ENCODE assay signal across 19 mouse cellular contexts in the genomic region with DNA sequence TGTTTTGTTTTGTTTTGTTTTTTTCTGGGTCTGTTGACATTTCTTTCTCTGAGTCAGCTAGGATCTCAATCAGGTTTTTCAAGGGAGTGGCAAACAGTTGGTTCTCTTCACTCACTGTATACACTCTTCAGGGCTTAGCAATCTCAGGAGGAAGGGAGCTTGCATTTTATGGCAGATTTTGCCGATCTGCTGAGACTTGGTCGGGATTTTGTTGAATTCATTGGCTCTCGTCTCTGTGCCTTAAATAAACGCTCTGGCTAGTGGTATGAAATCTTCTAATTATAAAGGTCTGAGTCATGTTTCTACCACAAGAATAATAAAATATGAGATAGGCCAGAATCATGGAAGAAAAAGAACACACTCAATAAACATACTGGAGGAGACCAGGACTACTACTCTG. TPM values are rescaled to one million over a fixed set of nuclear protein-coding genes. Genes with fewer than 3 reads are reported as not detected.
DNase-seq lines count a peak whose midpoint lies in the region; ATAC-seq and TF ChIP-seq lines count a peak whose summit lies in the region.
"Had no signal": no experiment of that assay in that cellular context is flagged by ENCODE, and none has a peak within 500 bp of the region (broad histone marks: within the 10 kb centered on the region; RNA-seq: fewer than 3 reads in every experiment).

No protein-coding gene starts in this region.

- 31% methylated on average over 4 of the region's 4 CpGs for WGBS in heart, adult 2 months
- WGBS in forebrain, embryonic 11.5 days, result 89% methylated on average over 4 of the region's 4 CpGs

- H3K4me2 ChIP-seq in forebrain, embryonic 11.5 days (ENCODE audit: low read depth, low read length, severe bottlenecking), result no peak overlapping the region
- H3K4me2 ChIP-seq: embryonic facial prominence, embryonic 13.5 days; hindbrain, embryonic 13.5 days had no signal

- peak overlapping the region; percentile 20; the same call in 1 of the 2 replicates for H3K27ac ChIP-seq in heart, adult 2 months
- peak overlapping the region; percentile 99 for H3K27ac ChIP-seq in embryonic fibroblast, embryonic 13.5 days (ENCODE audit: insufficient read depth, low read length)
- H3K27ac ChIP-seq in forebrain, embryonic 11.5 days (ENCODE audit: low read depth, low read length), result no peak overlapping the region
- H3K27ac ChIP-seq: embryonic facial prominence, embryonic 13.5 days; heart, embryonic 10.5 days; hindbrain, embryonic 13.5 days; hindbrain, postnatal 0 days had no signal

- TF ChIP-seq POLR2A in heart, adult 2 months (IDR thresholded peaks at IDR 0.05; ENCODE audit: insufficient read depth, low read depth, low read length), result no peak
- TF ChIP-seq POLR2A in embryonic fibroblast, embryonic 13.5 days (IDR thresholded peaks at IDR 0.05; ENCODE audit: low read depth, low read length), result 0 out of 2 replicates have a peak, but pooled peaks have one; percentile 29

- ATAC-seq in forebrain, embryonic 11.5 days (replicated peaks; ENCODE audit: low FRiP score), result no peak
- ATAC-seq: forebrain, embryonic 14.5 days; hindbrain, postnatal 0 days had no signal

- no peak for DNase-seq in heart, adult 2 months
- no peak for DNase-seq in heart, postnatal 14 days
- DNase-seq in NIH3T3 (ENCODE audit: low read depth), result peak; percentile 53
- no peak for DNase-seq in forebrain, embryonic 11.5 days (ENCODE audit: low spot score)
- no peak for DNase-seq in cerebellum, adult 9-11 months
- DNase-seq: adrenal gland, adult 8-10 months; adrenal gland, postnatal 36 days; cerebellum, adult 11 months; cerebellum, adult 8-10 months; cerebellum, postnatal 25 days; gastrocnemius, postnatal 36 days; heart, adult 11 months; heart, postnatal 10 days had no signal

- no peaks in the 10 kb centered on the region for H3K27me3 ChIP-seq in heart, adult 2 months (ENCODE audit: control insufficient read depth, insufficient read depth, low read length)
- H3K27me3 ChIP-seq in forebrain, embryonic 11.5 days (ENCODE audit: control insufficient read depth, insufficient read depth, low read length), result no peaks in the 10 kb centered on the region
- H3K27me3 ChIP-seq: embryonic facial prominence, embryonic 13.5 days; hindbrain, embryonic 13.5 days had no signal

- no peak for TF ChIP-seq CTCF in heart, adult 2 months (IDR thresholded peaks at IDR 0.05)
- no peak for TF ChIP-seq CTCF in embryonic fibroblast, embryonic 13.5 days (IDR thresholded peaks at IDR 0.05; ENCODE audit: borderline replicate concordance, insufficient read depth, low read length)

- H3K9ac ChIP-seq in heart, adult 2 months (ENCODE audit: low read depth, low read length), result no peak overlapping the region; the same call in 1 of the 2 replicates
- no peak overlapping the region for H3K9ac ChIP-seq in forebrain, embryonic 11.5 days (ENCODE audit: low read length)
- H3K9ac ChIP-seq: embryonic facial prominence, embryonic 13.5 days; hindbrain, embryonic 13.5 days had no signal

- no peaks in the 10 kb centered on the region for H3K36me3 ChIP-seq in heart, adult 2 months (ENCODE audit: control insufficient read depth, insufficient read depth, low read length)
- H3K36me3 ChIP-seq in forebrain, embryonic 11.5 days (ENCODE audit: control insufficient read depth, insufficient read depth, low read length), result no peaks in the 10 kb centered on the region
- H3K36me3 ChIP-seq: embryonic facial prominence, embryonic 13.5 days; heart, embryonic 10.5 days; hindbrain, embryonic 13.5 days had no signal

- no peaks in the 10 kb centered on the region for H3K4me1 ChIP-seq in heart, adult 2 months (ENCODE audit: control insufficient read depth, insufficient read depth, low read length)
- peaks cover 2% of the 10 kb centered on the region for H3K4me1 ChIP-seq in embryonic fibroblast, embryonic 13.5 days (ENCODE audit: control insufficient read depth, insufficient read depth, low read length)
- no peaks in the 10 kb centered on the region for H3K4me1 ChIP-seq in forebrain, embryonic 11.5 days (replicated peaks; ENCODE audit: control insufficient read depth, insufficient read depth, low read length)
- H3K4me1 ChIP-seq: embryonic facial prominence, embryonic 13.5 days; heart, embryonic 10.5 days; hindbrain, embryonic 13.5 days had no signal

- no peak for TF ChIP-seq EP300 in heart, adult 2 months (IDR thresholded peaks at IDR 0.05; ENCODE audit: insufficient read depth, low read depth, low read length)

- no peak overlapping the region for H3K4me3 ChIP-seq in heart, adult 2 months
- H3K4me3 ChIP-seq in embryonic fibroblast, embryonic 13.5 days (ENCODE audit: insufficient read depth, low read length), result no peak overlapping the region
- H3K4me3 ChIP-seq in forebrain, embryonic 11.5 days (ENCODE audit: low read depth, low read length), result no peak overlapping the region
- H3K4me3 ChIP-seq: embryonic facial prominence, embryonic 13.5 days; heart, embryonic 10.5 days; hindbrain, embryonic 13.5 days had no signal

- intact Hi-C loops in heart, adult 2 months (cut with DNase I), result no loop called here
- intact Hi-C loops in heart, postnatal 14 days (cut with DNase I), result no loop called here

- H3K9me3 ChIP-seq in forebrain, embryonic 11.5 days (ENCODE audit: control insufficient read depth, low read length), result no peaks in the 10 kb centered on the region
- H3K9me3 ChIP-seq: embryonic facial prominence, embryonic 13.5 days; heart, embryonic 10.5 days; hindbrain, embryonic 13.5 days had no signal

- no peaks in the 10 kb centered on the region for H3K79me2 ChIP-seq in heart, adult 2 months (replicated peaks; ENCODE audit: control insufficient read depth, insufficient read depth, low read length)

RNA-seq across cellular contexts. Expression of gene Cdkn2aip, which starts 7.9 kb away (rescaled TPM):
- 1 to 10 TPM; 7.9 to 8.5 TPM for total RNA-seq in heart, adult 2 months (2021)
- 3.2 and 3.9 TPM in 2 replicates for polyA plus RNA-seq in heart, adult 2 months (2012; rRNA removed)
- total RNA-seq in heart, postnatal 14 days (2021), result 10 to 100 TPM; 11.0 to 11.6 TPM
- polyA plus RNA-seq in embryonic fibroblast, embryonic 13.5 days (2011; ENCODE audit: insufficient read length, low read depth, missing spikeins), result 9.8 and 10.4 TPM in 2 replicates
- 45.7 and 46.3 TPM in 2 replicates for polyA plus RNA-seq in forebrain, embryonic 11.5 days (2014; fragmentation: Nextera tagmentation; extraction: Ambion mirVana)

RNA-seq across cellular contexts. Expression of gene Ing2, which starts 46.3 kb away (rescaled TPM):
- total RNA-seq in heart, adult 2 months (2021), result 1 to 10 TPM; 3.8 to 4.9 TPM
- polyA plus RNA-seq in heart, adult 2 months (2012; rRNA removed), result 2.6 and 3.1 TPM in 2 replicates
- 1 to 10 TPM; 8.9 to 9.1 TPM for total RNA-seq in heart, postnatal 14 days (2021)
- 18.9 and 24.4 TPM in 2 replicates for polyA plus RNA-seq in embryonic fibroblast, embryonic 13.5 days (2011; ENCODE audit: insufficient read length, low read depth, missing spikeins)
- polyA plus RNA-seq in forebrain, embryonic 11.5 days (2014; fragmentation: Nextera tagmentation; extraction: Ambion mirVana), result 10.6 and 11.0 TPM in 2 replicates
